Mouse (Mus musculus) kidney, embryonic 15.5 days (tissue): ENCODE measurements at regions not wholly inside any gene's neighbourhood (a gene's known extent, or its start where the extent isn't known, plus 50 kb on each side); places are given as distances from the start of the nearest gene placed in this dataset.
A peak's percentile ranks its signal among the peaks of the same experiment; 100 is the strongest.

ENCODE experiments used
- ATAC-seq: fragments of 200-750 bp; cut with Nextera tagmentation; replicated peaks from 2 replicates; pipeline ENCODE4 v1.8.0; 2017; ENCODE audit warnings: moderate TSS enrichment; ENCODE audit not compliant: low FRiP score
- H3K27ac ChIP-seq: fragments of 300-500 bp; sonication (generic); 2 replicates; pipeline ENCODE4 v1.5.1; 2015; ENCODE audit warnings: mild to moderate bottlenecking, inconsistent platforms
- H3K27me3 ChIP-seq: fragments of 300-500 bp; sonication (generic); 2 replicates; pipeline ENCODE4 v1.6.1; 2015; ENCODE audit warnings: inconsistent platforms
- H3K36me3 ChIP-seq: fragments of 300-500 bp; sonication (generic); 2 replicates; pipeline ENCODE4 v1.6.1; 2015; ENCODE audit warnings: inconsistent platforms
- H3K4me1 ChIP-seq: fragments of 300-500 bp; sonication (generic); 2 replicates; pipeline ENCODE4 v1.6.1; 2015; ENCODE audit warnings: inconsistent platforms
- H3K4me2 ChIP-seq: fragments of 300-500 bp; sonication (generic); 2 replicates; pipeline ENCODE4 v1.6.1; 2015; ENCODE audit warnings: moderate library complexity, mild to moderate bottlenecking, inconsistent platforms
- H3K4me3 ChIP-seq: fragments of 300-500 bp; sonication (generic); replicated peaks from 2 replicates; pipeline ENCODE4 v1.5.1; 2015; ENCODE audit warnings: mild to moderate bottlenecking, inconsistent platforms
- H3K9ac ChIP-seq: fragments of 300-500 bp; sonication (generic); 2 replicates; pipeline ENCODE4 v1.6.1; 2015; ENCODE audit warnings: mild to moderate bottlenecking, inconsistent platforms
- H3K9me3 ChIP-seq: fragments of 300-500 bp; sonication (generic); replicated peaks from 2 replicates; pipeline ENCODE4 v1.6.1; 2016; ENCODE audit warnings: inconsistent platforms
- WGBS: fragments of 180-500 bp; shearing (Covaris S2); methylation state at CpG from one replicate; pipeline ENCODE4 v1.1.7; 2015; ENCODE audit warnings: mixed read lengths; 5-methylcytosine and 5-hydroxymethylcytosine counted together

DNA sequence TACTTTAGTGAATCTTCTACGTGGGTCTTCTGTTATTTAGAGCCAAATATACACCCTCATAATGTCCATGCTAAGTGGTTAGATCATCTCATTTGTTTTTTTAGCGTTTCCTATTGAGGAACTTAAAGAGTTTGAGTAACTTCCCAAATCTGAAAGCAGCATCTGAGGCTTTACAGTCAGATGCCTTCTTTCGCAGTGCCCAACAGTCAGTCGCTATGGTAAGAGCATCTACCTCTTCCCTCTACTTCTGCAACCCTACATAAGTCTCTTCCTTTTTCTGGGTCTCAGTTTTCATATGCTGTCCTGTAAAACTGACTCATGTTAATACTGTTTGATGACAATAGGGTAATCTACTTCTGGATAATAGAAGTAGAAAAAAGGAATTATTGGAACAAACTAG lies 146.8 kb downstream of the Ktn1 start:
- no peaks in the 10 kb centered on the region for H3K36me3 ChIP-seq
- no peak overlapping the region for H3K27ac ChIP-seq
- no peak overlapping the region for H3K4me2 ChIP-seq
- H3K9ac ChIP-seq: no peak overlapping the region
- H3K4me3 ChIP-seq: no peak overlapping the region
- no peaks in the 10 kb centered on the region for H3K9me3 ChIP-seq
- no peaks in the 10 kb centered on the region for H3K4me1 ChIP-seq
- no peaks in the 10 kb centered on the region for H3K27me3 ChIP-seq
- WGBS: 87% methylated on average over 4 of the region's 4 CpGs
- ATAC-seq: no peak

DNA sequence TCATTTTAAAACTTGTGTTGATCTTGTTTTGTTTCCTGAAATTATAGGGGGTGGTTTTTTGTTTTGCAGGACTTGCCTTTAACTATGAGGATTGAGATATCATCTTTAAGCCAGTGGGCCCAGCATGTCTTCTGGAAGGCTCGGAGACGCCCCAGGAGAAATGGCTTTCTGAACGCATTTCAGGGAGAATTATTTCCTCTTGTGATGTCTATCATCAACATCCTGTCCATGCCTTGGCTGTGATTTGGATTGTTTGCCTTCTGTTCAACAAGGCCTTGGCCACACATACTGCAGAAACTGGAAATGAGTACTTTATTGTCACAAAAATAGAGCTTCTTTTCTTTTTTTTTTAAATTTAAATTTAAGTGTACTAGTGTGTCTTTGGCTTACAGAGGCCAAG lies 150.0 kb downstream of the Ktn1 start:
- no peaks in the 10 kb centered on the region for H3K9me3 ChIP-seq
- WGBS: 63% methylated on average over 3 of the region's 3 CpGs
- no peaks in the 10 kb centered on the region for H3K27me3 ChIP-seq

DNA sequence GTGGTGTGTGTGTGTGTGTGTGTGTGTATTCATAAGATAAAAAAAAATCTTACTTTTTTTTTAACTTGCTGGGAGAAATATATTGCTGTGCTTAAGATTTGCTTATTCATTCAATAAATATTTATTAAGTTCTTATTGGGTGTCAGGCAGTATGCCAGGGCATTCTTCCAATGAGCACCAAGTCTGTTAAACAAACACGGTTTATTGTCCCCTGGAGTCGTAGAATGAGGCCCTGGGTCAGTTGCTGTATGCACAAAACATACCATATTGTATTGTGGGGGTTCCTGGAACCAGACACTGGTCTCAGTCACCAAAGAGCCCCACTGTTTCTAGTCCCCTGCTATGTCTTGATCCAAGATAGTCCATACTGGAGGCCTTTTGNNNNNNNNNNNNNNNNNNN lies 151.3 kb downstream of the Ktn1 start:
- Histone ChIP-seq H3K9me3 (no peaks in the 10 kb centered on the region), H3K36me3 (no peaks in the 10 kb centered on the region), H3K27ac (no peak overlapping the region), H3K27me3 (no peaks in the 10 kb centered on the region), H3K9ac (no peak overlapping the region), H3K4me2 (no peak overlapping the region), H3K4me1 (no peaks in the 10 kb centered on the region), H3K4me3 (no peak overlapping the region)
- no peak for ATAC-seq
- 58% methylated on average over 2 of the region's 2 CpGs for WGBS

More for the DNA sequence above, 150.0 kb downstream of the Ktn1 start:
- ATAC-seq: no peak
- Histone ChIP-seq H3K27ac (no peak overlapping the region), H3K4me1 (no peaks in the 10 kb centered on the region), H3K9ac (no peak overlapping the region), H3K4me3 (no peak overlapping the region), H3K36me3 (no peaks in the 10 kb centered on the region), H3K4me2 (no peak overlapping the region)

DNA sequence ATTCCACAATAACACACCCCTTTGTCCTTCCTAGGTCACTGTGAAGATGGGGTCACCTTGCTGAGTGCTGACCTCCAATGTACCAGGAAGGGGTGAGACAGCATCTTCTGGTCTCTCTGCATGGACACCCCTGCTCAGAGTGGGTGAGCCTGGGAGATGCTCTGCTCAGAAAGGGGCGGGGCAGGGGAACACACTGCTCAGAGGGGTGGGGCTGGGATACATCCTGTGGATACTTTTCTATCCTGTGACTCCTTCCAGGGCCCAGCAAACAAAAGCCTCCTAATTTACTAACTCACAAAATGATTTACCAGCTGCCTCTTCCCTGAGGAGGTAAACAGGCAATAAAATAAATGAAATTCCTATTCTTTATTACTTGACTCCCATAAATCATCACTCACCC lies 157.0 kb downstream of the Ktn1 start:
- H3K27ac ChIP-seq: no peak overlapping the region
- H3K9me3 ChIP-seq: no peaks in the 10 kb centered on the region
- 63% methylated on average over 1 of the region's 1 CpGs for WGBS
- no peak overlapping the region for H3K4me2 ChIP-seq
- H3K4me3 ChIP-seq: no peak overlapping the region
- 0 out of 2 replicates have a peak, but pooled peaks cover 9% of the 10 kb centered on the region for H3K4me1 ChIP-seq
- no peak for ATAC-seq
- no peak overlapping the region for H3K9ac ChIP-seq
- no peaks in the 10 kb centered on the region for H3K27me3 ChIP-seq
- H3K36me3 ChIP-seq: no peaks in the 10 kb centered on the region

DNA sequence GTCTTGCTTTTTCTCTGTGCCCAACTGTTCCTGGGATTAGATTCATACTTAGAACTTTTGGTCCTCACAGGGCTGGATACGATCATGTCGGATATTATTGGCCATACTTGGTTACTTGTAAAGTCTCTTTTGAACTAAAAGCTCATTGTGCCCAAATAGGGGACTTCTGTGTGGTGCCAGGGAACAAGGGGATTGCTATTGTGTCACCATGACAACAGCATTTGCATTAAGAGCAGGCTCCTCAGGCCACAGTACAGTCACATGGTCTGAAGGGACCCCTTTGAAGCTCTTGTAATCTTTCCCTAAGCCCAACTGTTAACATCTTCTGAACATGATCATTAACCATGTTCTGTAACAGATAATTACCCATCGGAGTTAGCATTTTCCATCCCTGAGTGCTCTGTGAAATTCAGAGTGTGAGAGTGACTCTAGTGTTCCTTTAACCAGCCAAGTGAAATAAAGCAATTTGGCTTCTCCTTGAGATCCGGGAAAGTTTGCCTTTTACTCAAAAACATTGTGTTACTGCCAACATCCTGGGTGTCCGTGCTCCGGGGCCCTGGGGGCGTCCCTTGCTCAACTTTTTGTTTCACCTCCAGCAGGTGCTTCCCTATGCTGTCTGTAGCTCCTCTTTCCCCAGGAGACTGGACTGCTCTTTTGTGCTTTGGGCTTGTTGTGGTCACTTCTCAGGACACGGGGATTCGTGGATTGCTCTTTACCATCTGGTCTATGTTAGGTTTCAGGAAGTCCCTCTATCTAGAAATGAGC lies 157.7 kb downstream of the Ktn1 start:
- H3K4me3 ChIP-seq: no peak overlapping the region
- H3K4me1 ChIP-seq: 0 out of 2 replicates have a peak, but pooled peaks cover 9% of the 10 kb centered on the region
- no peak overlapping the region for H3K4me2 ChIP-seq
- H3K36me3 ChIP-seq: no peaks in the 10 kb centered on the region
- H3K27ac ChIP-seq: no peak overlapping the region
- no peak overlapping the region for H3K9ac ChIP-seq
- no peaks in the 10 kb centered on the region for H3K9me3 ChIP-seq
- WGBS: 37% methylated on average over 9 of the region's 9 CpGs
- H3K27me3 ChIP-seq: no peaks in the 10 kb centered on the region
- no peak for ATAC-seq

DNA sequence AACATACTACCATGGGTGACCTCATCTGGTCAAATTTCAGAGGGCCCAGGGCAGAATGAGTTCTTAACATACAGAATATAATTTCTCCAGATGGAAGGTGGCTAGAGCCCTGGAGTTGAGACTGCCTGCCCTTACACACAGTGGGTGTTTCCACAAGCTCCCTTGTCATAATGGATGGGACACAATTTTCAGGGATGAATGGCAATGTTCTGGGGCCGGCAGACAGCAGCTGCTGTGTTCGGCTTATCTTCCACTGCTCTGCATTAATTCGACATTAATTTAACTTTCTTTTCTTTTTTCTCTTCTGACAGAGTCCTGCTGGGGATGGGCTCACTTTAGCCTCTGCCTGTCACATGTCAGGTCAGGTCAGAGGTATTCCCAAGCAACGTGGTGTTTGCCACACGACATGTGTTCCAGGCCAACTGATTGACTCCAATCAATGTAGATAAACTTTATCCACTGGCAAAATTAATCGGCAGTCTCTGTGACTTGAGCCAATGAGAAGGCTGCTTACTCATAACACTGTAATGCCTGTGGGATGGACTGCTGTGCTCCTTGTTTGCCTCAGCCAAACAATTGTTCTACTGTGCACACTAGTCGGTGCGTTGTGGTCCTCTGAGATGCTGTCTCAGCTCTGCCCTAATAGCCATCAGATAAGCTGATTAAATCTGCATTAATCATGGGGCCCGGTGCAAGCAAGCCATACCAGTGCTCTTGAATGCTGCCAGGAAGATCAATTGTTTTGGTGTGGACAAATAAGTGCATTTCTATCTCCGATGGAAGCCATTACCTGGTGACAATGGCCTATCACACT lies 160.1 kb downstream of the Ktn1 start:
- 64% methylated on average over 10 of the region's 10 CpGs for WGBS

DNA sequence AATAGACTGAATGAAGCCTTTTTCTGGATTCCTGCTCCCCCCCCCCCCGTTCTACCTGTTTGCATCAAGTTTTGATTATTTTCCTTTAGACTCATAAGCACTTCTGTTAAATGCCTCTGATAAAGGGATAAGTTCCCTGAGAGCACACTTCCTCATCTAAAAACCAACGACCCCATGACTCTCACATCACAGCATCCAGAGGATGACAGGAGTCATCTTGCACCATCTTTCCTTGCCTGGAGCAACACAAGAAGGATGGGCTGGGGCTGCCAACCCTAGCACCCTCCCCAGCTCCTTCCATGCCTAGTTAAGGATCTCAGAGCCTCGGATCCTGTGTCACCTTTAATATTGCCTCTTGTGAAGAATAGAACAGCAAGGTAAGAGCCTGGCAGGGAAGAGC lies 170.0 kb downstream of the Ktn1 start:
- Histone ChIP-seq H3K9me3 (no peaks in the 10 kb centered on the region), H3K27me3 (no peaks in the 10 kb centered on the region), H3K27ac (no peak overlapping the region), H3K36me3 (no peaks in the 10 kb centered on the region), H3K4me3 (no peak overlapping the region), H3K4me1 (0 out of 2 replicates have a peak, but pooled peaks cover under 1% of the 10 kb centered on the region), H3K4me2 (no peak overlapping the region), H3K9ac (no peak overlapping the region)
- ATAC-seq: no peak
- 75% methylated on average over 3 of the region's 3 CpGs for WGBS

More for the DNA sequence above, 160.1 kb downstream of the Ktn1 start:
- no peak for ATAC-seq
- Histone ChIP-seq H3K9ac (no peak overlapping the region), H3K27ac (no peak overlapping the region), H3K4me3 (no peak overlapping the region), H3K27me3 (no peaks in the 10 kb centered on the region), H3K4me1 (0 out of 2 replicates have a peak, but pooled peaks cover 9% of the 10 kb centered on the region), H3K4me2 (no peak overlapping the region), H3K36me3 (no peaks in the 10 kb centered on the region), H3K9me3 (no peaks in the 10 kb centered on the region)

DNA sequence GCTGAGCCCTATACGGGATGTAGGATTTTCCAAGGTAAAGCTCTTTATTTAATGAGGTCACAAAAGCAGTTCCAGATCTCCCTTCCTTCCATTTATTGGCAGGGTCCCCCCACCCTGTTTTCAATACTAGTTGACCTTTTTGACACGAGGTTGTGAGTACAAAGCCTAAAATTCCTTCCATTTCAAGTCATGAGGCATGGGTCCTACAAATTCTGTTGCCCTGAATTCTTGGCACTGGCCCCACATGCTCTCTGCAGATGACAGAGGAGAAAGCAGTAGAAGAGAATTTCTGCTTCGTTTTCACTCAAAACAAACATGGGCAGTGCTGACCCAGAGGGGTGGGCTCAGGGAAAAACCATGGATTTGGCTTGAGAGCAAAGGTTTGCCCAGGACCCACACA lies 170.4 kb downstream of the Ktn1 start:
- peaks cover 2% of the 10 kb centered on the region; the same call in 1 of the 2 replicates for H3K4me1 ChIP-seq
- H3K27me3 ChIP-seq: no peaks in the 10 kb centered on the region

DNA sequence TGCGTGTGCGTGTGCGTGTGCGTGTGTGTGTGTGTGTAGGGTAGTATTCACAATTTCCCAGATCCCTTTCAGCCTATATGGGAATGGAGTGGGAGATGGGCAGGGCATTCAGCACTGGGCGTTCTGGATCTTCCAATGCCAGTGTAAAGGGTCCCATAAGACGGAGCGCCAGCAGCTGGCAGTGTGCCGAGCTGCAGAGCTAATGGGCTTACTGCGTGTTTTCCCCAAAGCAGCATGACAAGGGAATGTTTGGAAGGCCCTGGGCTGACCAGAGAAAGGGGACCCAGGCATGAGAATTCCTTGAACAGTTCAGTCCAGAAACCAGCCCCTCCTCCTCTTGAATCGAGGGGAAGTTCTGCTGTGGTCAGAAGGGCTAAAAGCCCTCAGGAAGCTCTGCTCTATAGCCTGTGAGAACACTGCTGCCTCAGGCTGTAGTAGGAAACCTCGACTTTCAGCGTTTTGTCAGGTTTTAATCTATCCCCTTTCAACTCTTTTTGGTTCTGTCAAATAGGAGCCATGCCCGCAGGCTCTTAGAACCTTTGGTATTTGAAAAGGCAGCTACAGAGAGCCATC lies 172.4 kb downstream of the Ktn1 start:
- no peak overlapping the region for H3K27ac ChIP-seq
- H3K27me3 ChIP-seq: no peaks in the 10 kb centered on the region
- no peak overlapping the region for H3K4me2 ChIP-seq
- no peaks in the 10 kb centered on the region for H3K9me3 ChIP-seq
- 78% methylated on average over 13 of the region's 13 CpGs for WGBS
- H3K9ac ChIP-seq: no peak overlapping the region
- no peak for ATAC-seq
- H3K36me3 ChIP-seq: no peaks in the 10 kb centered on the region
- no peak overlapping the region for H3K4me3 ChIP-seq
- peaks cover 2% of the 10 kb centered on the region; the same call in 1 of the 2 replicates for H3K4me1 ChIP-seq

More for the DNA sequence above, 170.4 kb downstream of the Ktn1 start:
- no peak for ATAC-seq
- Histone ChIP-seq H3K4me3 (no peak overlapping the region), H3K27ac (no peak overlapping the region), H3K36me3 (no peaks in the 10 kb centered on the region), H3K9ac (no peak overlapping the region), H3K4me2 (no peak overlapping the region), H3K9me3 (no peaks in the 10 kb centered on the region)
- 64% methylated on average over 3 of the region's 3 CpGs for WGBS

DNA sequence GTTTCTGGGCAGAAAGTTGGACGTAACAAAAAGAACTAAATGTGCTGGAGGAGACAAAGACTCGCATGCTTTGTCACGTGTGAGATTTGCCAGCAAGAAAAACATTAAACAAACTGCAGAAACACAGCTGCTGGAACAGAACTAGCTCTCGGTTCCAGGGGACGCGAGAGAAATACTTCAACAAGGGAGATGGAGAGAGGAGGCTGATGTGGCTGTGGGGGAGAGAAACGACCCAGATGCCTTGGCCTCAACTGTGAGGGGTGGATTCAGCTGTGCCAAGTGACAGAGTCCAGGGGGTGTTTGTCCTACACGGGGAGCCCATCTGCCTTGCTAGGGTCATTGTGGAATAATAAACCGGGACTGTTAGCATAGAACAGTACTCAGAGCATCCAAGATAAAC lies 174.9 kb downstream of the Ktn1 start:
- Histone ChIP-seq H3K27me3 (no peaks in the 10 kb centered on the region), H3K4me2 (no peak overlapping the region), H3K27ac (no peak overlapping the region), H3K4me1 (peaks cover 2% of the 10 kb centered on the region; the same call in 1 of the 2 replicates), H3K9me3 (no peaks in the 10 kb centered on the region), H3K9ac (no peak overlapping the region), H3K36me3 (no peaks in the 10 kb centered on the region), H3K4me3 (no peak overlapping the region)
- WGBS: 29% methylated on average over 9 of the region's 9 CpGs
- peak; percentile 49; the same call in 1 of the 2 replicates for ATAC-seq

DNA sequence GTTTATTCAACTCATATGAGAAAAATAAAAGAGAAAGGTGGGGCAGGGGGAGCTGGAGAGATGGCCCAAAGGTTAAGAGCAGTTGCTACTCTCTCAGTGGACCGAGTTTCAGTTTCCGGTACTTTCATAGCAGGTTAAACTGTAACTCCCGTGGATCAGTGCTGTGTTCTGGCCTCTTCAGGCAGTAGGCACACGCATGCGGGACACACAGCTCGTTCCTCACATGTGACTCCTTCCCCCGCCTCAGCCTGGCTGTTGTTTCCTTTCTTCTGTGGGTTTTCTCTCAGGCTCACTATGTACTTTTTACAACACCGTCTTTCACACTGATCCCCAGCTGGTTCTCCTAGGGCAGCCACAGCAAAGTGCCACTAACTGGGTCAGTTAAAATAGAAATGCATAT lies 175.4 kb downstream of the Ktn1 start:
- no peak overlapping the region for H3K9ac ChIP-seq
- no peak overlapping the region for H3K4me3 ChIP-seq
- WGBS: 66% methylated on average over 8 of the region's 8 CpGs
- H3K9me3 ChIP-seq: no peaks in the 10 kb centered on the region
- no peak overlapping the region for H3K4me2 ChIP-seq
- H3K36me3 ChIP-seq: no peaks in the 10 kb centered on the region
- no peaks in the 10 kb centered on the region for H3K27me3 ChIP-seq
- no peak overlapping the region for H3K27ac ChIP-seq
- peaks cover 2% of the 10 kb centered on the region; the same call in 1 of the 2 replicates for H3K4me1 ChIP-seq
- no peak for ATAC-seq

DNA sequence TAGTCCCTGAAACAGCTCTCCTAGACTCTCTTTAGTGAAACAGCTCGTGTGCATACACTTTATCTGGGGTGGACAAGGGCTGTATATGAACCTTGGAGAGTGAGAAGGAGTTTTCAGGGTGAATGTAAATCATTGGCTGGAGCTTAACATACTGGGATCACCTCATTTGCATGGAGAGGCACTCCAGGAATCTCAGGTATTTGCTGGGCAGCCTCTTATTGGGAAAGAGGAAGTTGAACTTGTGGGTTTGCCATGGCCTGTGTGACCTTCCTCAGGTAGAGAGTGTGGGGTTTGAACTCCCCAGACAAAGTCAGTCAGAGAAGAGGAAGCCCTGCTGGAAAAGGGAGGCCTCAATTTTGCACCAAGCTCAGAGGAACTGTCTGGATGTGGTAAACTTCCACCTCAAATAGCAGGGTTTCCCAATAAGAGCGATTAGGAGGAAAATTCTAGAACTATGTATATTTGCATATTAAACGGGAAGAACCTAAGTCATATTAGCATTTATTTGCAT lies 177.3 kb downstream of the Ktn1 start:
- Histone ChIP-seq H3K4me1 (peaks cover 2% of the 10 kb centered on the region; the same call in 1 of the 2 replicates), H3K27me3 (no peaks in the 10 kb centered on the region), H3K4me2 (no peak overlapping the region), H3K36me3 (no peaks in the 10 kb centered on the region), H3K9ac (no peak overlapping the region), H3K4me3 (no peak overlapping the region), H3K27ac (no peak overlapping the region), H3K9me3 (no peaks in the 10 kb centered on the region)
- no peak for ATAC-seq
- WGBS: 68% methylated on average over 3 of the region's 3 CpGs
